Mouse (Mus musculus) small intestine, adult 2 months (tissue): ENCODE measurements around the gene Srgap3. TPM values are rescaled to one million over a fixed set of nuclear protein-coding genes. Genes with fewer than 3 reads are reported as not detected.

ENCODE experiments used
- H3K27ac ChIP-seq: fragments of 200-500 bp; 2 replicates; pipeline ENCODE4 v1.5.1; 2012; ENCODE audit warnings: low read depth, low read length, control low read depth, inconsistent platforms; ENCODE audit not compliant: insufficient read depth
- H3K27me3 ChIP-seq: fragments of 200-500 bp; 2 replicates; pipeline ENCODE4 v1.6.1; 2012; ENCODE audit warnings: mild to moderate bottlenecking, moderate library complexity, low read length, inconsistent platforms; ENCODE audit not compliant: control insufficient read depth, insufficient read depth
- H3K36me3 ChIP-seq: fragments of 200-500 bp; 2 replicates; pipeline ENCODE4 v1.6.1; 2012; ENCODE audit warnings: mild to moderate bottlenecking, low read length, control low read depth, inconsistent platforms; ENCODE audit not compliant: control insufficient read depth, insufficient read depth
- H3K4me1 ChIP-seq: fragments of 200-500 bp; 2 replicates; pipeline ENCODE4 v1.6.1; 2012; ENCODE audit warnings: low read length, inconsistent platforms, mixed read lengths; ENCODE audit not compliant: control insufficient read depth, insufficient read depth, insufficient read length
- H3K4me3 ChIP-seq: fragments of 200-500 bp; 2 replicates; pipeline ENCODE4 v1.5.1; 2012; ENCODE audit warnings: low read depth, mild to moderate bottlenecking, control low read depth, inconsistent platforms, low read length, moderate library complexity
- CTCF ChIP-seq: fragments of 200-500 bp; IDR thresholded peaks from 2 replicates; pipeline ENCODE4 v1.5.1; 2012; ENCODE audit warnings: low read depth, mild to moderate bottlenecking, control low read depth, inconsistent platforms, low read length, moderate library complexity, mixed read lengths; ENCODE audit not compliant: insufficient replicate concordance, insufficient read length; ENCODE audit errors: extremely low read depth
- POLR2A ChIP-seq: fragments of 200-500 bp; IDR thresholded peaks from 2 replicates; pipeline ENCODE4 v1.6.1; 2012; ENCODE audit warnings: low read depth, mild to moderate bottlenecking, control low read depth, inconsistent platforms, low read length, moderate library complexity
- WGBS: fragments of 180-500 bp; shearing (Covaris S2); methylation state at CpG from one replicate; pipeline ENCODE4 v1.1.7; 2018; 5-methylcytosine and 5-hydroxymethylcytosine counted together
- polyA plus RNA-seq: library from polyadenylated mRNA; depleted of rRNA; stranded (reverse); fragments of >200 nt; gene quantifications from 2 replicates; pipeline ENCODE4 v1.2.3, GENCODE M21; 2012

The Srgap3 gene
- polyA plus RNA-seq, 1 experiment = 0.63 TPM

- 79% methylated on average over 6 of the region's 6 CpGs for WGBS
- H3K27ac ChIP-seq = no peak overlapping the region
- no peaks in the 10 kb centered on the region for H3K27me3 ChIP-seq
- TF ChIP-seq POLR2A (no peak), CTCF (no peak)
- H3K4me3 ChIP-seq = no peak overlapping the region
- no peaks in the 10 kb centered on the region for H3K4me1 ChIP-seq
- H3K36me3 ChIP-seq = no peaks in the 10 kb centered on the region
Observed at GRCm38 (mm10) chr6:112855183-112855582, 91.9 kb downstream of the Srgap3 start.

GRCm38 (mm10) chr6:112852261-112853235 is 94.5 kb downstream of the Srgap3 start:
- Histone ChIP-seq H3K4me3 (no peak overlapping the region), H3K27ac (no peak overlapping the region), H3K4me1 (no peaks in the 10 kb centered on the region), H3K27me3 (no peaks in the 10 kb centered on the region), H3K36me3 (no peaks in the 10 kb centered on the region)
- 74% methylated on average over 14 of the region's 14 CpGs for WGBS
- no peak for TF ChIP-seq POLR2A
- no peak for TF ChIP-seq CTCF

GRCm38 (mm10) chr6:112850745-112851144 is 96.3 kb downstream of the Srgap3 start:
- H3K27me3 ChIP-seq = no peaks in the 10 kb centered on the region
- TF ChIP-seq CTCF (no peak), POLR2A (no peak)
- H3K27ac ChIP-seq = no peak overlapping the region
- 69% methylated on average over 5 of the region's 5 CpGs for WGBS
- H3K4me3 ChIP-seq = no peak overlapping the region
- H3K36me3 ChIP-seq = no peaks in the 10 kb centered on the region
- no peaks in the 10 kb centered on the region for H3K4me1 ChIP-seq

GRCm38 (mm10) chr6:112848629-112849180 is 98.4 kb downstream of the Srgap3 start:
- H3K36me3 ChIP-seq = no peaks in the 10 kb centered on the region
- TF ChIP-seq POLR2A (no peak), CTCF (no peak)
- no peaks in the 10 kb centered on the region for H3K27me3 ChIP-seq
- H3K4me3 ChIP-seq = no peak overlapping the region
- no peaks in the 10 kb centered on the region for H3K4me1 ChIP-seq
- H3K27ac ChIP-seq = no peak overlapping the region
- 79% methylated on average over 8 of the region's 8 CpGs for WGBS

GRCm38 (mm10) chr6:112846863-112847262 is 100.2 kb downstream of the Srgap3 start:
- 90% methylated on average over 9 of the region's 9 CpGs for WGBS
- TF ChIP-seq CTCF = no peak
- TF ChIP-seq POLR2A = no peak

GRCm38 (mm10) chr6:112842426-112842825 is 104.6 kb downstream of the Srgap3 start:
- H3K27me3 ChIP-seq = no peaks in the 10 kb centered on the region
- TF ChIP-seq POLR2A = no peak
- TF ChIP-seq CTCF = no peak
- no peak overlapping the region for H3K27ac ChIP-seq
- H3K4me1 ChIP-seq = no peaks in the 10 kb centered on the region
- 57% methylated on average over 5 of the region's 5 CpGs for WGBS
- H3K4me3 ChIP-seq = no peak overlapping the region
- no peaks in the 10 kb centered on the region for H3K36me3 ChIP-seq

More at GRCm38 (mm10) chr6:112846863-112847262, 100.2 kb downstream of the Srgap3 start:
- H3K4me1 ChIP-seq = no peaks in the 10 kb centered on the region
- no peak overlapping the region for H3K27ac ChIP-seq
- no peaks in the 10 kb centered on the region for H3K27me3 ChIP-seq
- H3K36me3 ChIP-seq = no peaks in the 10 kb centered on the region
- H3K4me3 ChIP-seq = no peak overlapping the region

GRCm38 (mm10) chr6:112840400-112840799 is 106.7 kb downstream of the Srgap3 start:
- Histone ChIP-seq H3K27me3 (no peaks in the 10 kb centered on the region), H3K27ac (no peak overlapping the region), H3K4me3 (no peak overlapping the region), H3K36me3 (no peaks in the 10 kb centered on the region), H3K4me1 (no peaks in the 10 kb centered on the region)
- WGBS = 87% methylated on average over 5 of the region's 5 CpGs
- TF ChIP-seq CTCF (no peak), POLR2A (no peak)
